Mouse (Mus musculus) intestine, postnatal 0 days (tissue): ENCODE measurements around the gene Tbcel. TPM values are rescaled to one million over a fixed set of nuclear protein-coding genes. Genes with fewer than 3 reads are reported as not detected.

Experiments
- ATAC-seq: fragments of 200-750 bp; cut with Nextera tagmentation; 2 replicates; pipeline ENCODE4 v1.8.0; 2017; ENCODE audit warnings: mild to moderate bottlenecking, moderate TSS enrichment, moderate library complexity
- H3K27ac ChIP-seq: fragments of 300-500 bp; sonication (generic); 2 replicates; pipeline ENCODE4 v1.5.1; 2014; ENCODE audit warnings: mild to moderate bottlenecking, low read depth, low read length, moderate library complexity
- H3K27me3 ChIP-seq: fragments of 300-500 bp; sonication (generic); replicated peaks from 2 replicates; pipeline ENCODE4 v1.6.1; 2014; ENCODE audit warnings: low read length, mixed read lengths; ENCODE audit not compliant: control insufficient read depth, insufficient read depth
- H3K36me3 ChIP-seq: fragments of 300-500 bp; sonication (generic); 2 replicates; pipeline ENCODE4 v1.6.1; 2014; ENCODE audit warnings: mild to moderate bottlenecking, moderate library complexity; ENCODE audit not compliant: control insufficient read depth, insufficient read depth
- H3K4me1 ChIP-seq: fragments of 300-500 bp; sonication (generic); replicated peaks from 2 replicates; pipeline ENCODE4 v1.6.1; 2014; ENCODE audit warnings: antibody characterized with exemption, low read length, mixed read lengths; ENCODE audit not compliant: control insufficient read depth, insufficient read depth
- H3K4me2 ChIP-seq: fragments of 300-500 bp; sonication (generic); replicated peaks from 2 replicates; pipeline ENCODE4 v1.6.1; 2014; ENCODE audit warnings: low read depth, mild to moderate bottlenecking, moderate library complexity
- H3K4me3 ChIP-seq: fragments of 300-500 bp; sonication (generic); 2 replicates; pipeline ENCODE4 v1.5.1; 2014; ENCODE audit warnings: low read depth, low read length
- H3K9ac ChIP-seq: fragments of 300-500 bp; sonication (generic); 2 replicates; pipeline ENCODE4 v1.6.1; 2014; ENCODE audit warnings: mild to moderate bottlenecking, low read depth, low read length
- H3K9me3 ChIP-seq: fragments of 300-500 bp; sonication (generic); 2 replicates; pipeline ENCODE4 v1.6.1; 2016; ENCODE audit warnings: mixed run types; ENCODE audit not compliant: control insufficient read depth
- CTCF ChIP-seq: sonication (generic); IDR thresholded peaks from 2 replicates; pipeline ENCODE4 v1.5.1; 2016; ENCODE audit warnings: low read depth, mild to moderate bottlenecking, control low read depth, antibody characterized with exemption, moderate library complexity
- WGBS: fragments of 180-500 bp; shearing (Covaris S2); extraction: QIAGEN DNeasy Blood & Tissue Kit; methylation state at CpG from one replicate; pipeline ENCODE4 v1.1.7; 2014; 5-methylcytosine and 5-hydroxymethylcytosine counted together
- polyA plus RNA-seq: library from polyadenylated mRNA; unstranded; fragments of >200 nt; fragmentation: Nextera tagmentation; extraction: Ambion mirVana; gene quantifications from 2 replicates; pipeline ENCODE4 v1.2.1, GENCODE M21; 2015

Gene Tbcel
- 12.2 and 16.0 TPM in 2 replicates for polyA plus RNA-seq

DNA sequence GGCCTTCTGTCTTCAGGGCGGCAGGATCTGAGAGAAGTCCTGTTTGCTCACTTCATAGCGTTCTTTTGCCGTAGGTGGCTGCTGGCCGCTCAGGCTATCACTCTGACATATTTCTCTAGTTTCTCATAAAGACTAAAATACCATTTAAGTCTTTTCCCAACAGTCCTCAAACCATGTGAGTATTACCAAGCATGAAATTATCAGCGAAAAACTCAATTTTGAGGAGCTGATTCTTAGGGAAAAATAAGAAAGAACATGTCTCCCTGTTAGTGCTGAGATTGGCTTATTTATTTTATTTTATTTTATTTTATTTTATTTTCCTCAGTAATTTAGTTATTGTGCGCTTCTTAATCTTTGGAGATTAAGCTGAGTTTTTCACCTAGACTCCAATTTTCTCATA lies at the start of gene Tbcel:
TSS of gene Tbcel (minus strand) at position 101 of the 400 bp plus-strand sequence.
- Histone ChIP-seq H3K4me1 (peaks cover 12% of the 10 kb centered on the region), H3K27ac (no peak within 1 kb of the TSS), H3K9me3 (no peaks in the 10 kb centered on the region), H3K9ac (no peak within 1 kb of the TSS), H3K27me3 (no peaks in the 10 kb centered on the region), H3K4me2 (no peak within 1 kb of the TSS), H3K36me3 (no peaks in the 10 kb centered on the region), H3K4me3 (no peak within 1 kb of the TSS)
- ATAC-seq = no peak
- TF ChIP-seq CTCF = no peak
- 57% methylated on average over 6 of the region's 6 CpGs for WGBS

DNA sequence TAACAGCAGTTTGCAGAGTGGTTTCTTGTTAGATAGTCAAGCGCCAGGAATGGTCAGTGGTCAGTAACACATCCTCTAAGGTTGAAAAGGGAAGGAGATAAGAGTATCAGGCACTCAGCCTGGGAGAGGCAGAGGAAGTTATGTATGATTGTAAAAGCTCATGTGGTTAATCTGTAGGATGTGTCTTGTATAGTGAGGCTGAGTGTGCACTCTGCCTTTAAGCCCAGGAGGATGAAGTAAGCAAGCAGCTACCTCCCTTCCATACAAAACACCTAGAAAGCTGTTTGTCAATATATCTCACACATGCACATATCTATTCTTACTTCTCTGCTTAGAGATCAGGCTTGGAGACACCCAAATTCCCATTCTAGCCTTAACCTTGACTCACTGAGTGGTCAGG lies 47.6 kb upstream of the Tbcel start:
- no peaks in the 10 kb centered on the region for H3K36me3 ChIP-seq
- no peak for TF ChIP-seq CTCF
- 88% methylated on average over 1 of the region's 1 CpGs for WGBS
- no peak for ATAC-seq
- no peak overlapping the region for H3K4me2 ChIP-seq
- no peak overlapping the region for H3K9ac ChIP-seq
- no peak overlapping the region for H3K27ac ChIP-seq
- no peaks in the 10 kb centered on the region for H3K27me3 ChIP-seq
- no peaks in the 10 kb centered on the region for H3K4me1 ChIP-seq
- no peak overlapping the region for H3K4me3 ChIP-seq
- no peaks in the 10 kb centered on the region for H3K9me3 ChIP-seq

DNA sequence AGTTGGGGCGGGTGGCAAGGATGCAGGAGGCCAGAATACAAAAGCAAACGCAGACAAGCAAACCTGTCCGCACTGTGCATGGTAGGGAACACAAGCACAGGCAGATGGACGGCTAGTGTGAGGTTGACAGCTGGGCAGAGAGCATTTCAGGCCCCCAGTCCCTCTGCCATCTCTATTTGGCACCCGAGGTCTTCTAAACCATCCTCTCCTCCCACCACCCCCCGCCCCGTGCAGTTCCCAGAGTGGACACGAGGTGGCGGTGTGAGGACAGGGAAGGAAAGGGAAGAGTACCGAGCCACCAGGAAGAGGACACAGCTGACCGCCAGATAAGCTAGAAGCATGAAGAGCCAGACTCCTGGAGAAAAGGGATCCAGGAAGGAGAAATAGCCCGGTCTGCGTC lies 42.5 kb upstream of the Tbcel start:
- H3K9ac ChIP-seq = no peak overlapping the region
- no peak for ATAC-seq

DNA sequence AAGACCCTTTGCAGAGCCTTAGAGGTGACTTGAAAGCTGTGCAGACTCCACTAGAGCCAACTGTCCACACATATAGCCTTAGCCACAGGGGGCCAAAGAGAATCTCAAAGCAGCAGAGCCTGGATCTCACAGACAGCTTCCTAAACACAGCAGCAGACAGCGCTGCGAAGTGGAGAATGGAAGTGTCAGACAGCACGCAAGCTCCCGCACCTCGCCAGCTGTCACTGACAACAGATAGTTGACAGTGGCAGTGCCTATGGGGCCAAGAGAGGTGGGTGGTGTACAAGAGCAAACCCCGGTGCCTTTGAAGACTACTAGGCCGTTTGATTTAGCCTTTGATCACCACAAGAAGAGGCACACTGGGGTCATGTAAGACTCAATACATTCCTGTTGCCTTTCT lies 41.4 kb upstream of the Tbcel start:
- Histone ChIP-seq H3K27me3 (no peaks in the 10 kb centered on the region), H3K9ac (no peak overlapping the region), H3K4me1 (no peaks in the 10 kb centered on the region), H3K4me2 (no peak overlapping the region), H3K9me3 (no peaks in the 10 kb centered on the region), H3K4me3 (no peak overlapping the region), H3K27ac (no peak overlapping the region), H3K36me3 (no peaks in the 10 kb centered on the region)
- no peak for TF ChIP-seq CTCF
- ATAC-seq = no peak
- 65% methylated on average over 7 of the region's 7 CpGs for WGBS

More for the DNA sequence above, 42.5 kb upstream of the Tbcel start:
- Histone ChIP-seq H3K4me2 (no peak overlapping the region), H3K9me3 (no peaks in the 10 kb centered on the region), H3K4me1 (no peaks in the 10 kb centered on the region), H3K27ac (no peak overlapping the region), H3K36me3 (no peaks in the 10 kb centered on the region), H3K27me3 (no peaks in the 10 kb centered on the region), H3K4me3 (no peak overlapping the region)
- peak; percentile 93 for TF ChIP-seq CTCF
- WGBS = 24% methylated on average over 13 of the region's 13 CpGs

DNA sequence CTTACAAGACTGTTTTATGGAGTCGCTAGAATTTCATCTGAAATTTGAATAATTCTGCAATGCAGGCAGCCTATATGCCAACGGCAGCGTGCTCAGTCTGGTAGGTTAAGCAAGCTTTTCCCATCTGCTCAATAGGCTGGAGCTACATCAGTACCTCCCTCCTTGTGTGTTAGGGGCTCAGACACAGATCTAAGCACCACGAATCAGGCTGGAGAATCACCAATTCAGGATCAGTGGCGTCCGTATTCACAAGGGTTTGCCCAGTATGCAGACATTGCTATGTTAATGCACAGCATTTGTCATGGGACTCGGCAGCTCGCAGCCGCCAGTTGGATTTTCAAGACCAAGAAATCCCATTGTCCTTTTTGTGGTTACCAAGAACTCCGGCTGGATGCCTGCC lies 36.9 kb upstream of the Tbcel start:
- no peak for ATAC-seq
- WGBS = 88% methylated on average over 10 of the region's 10 CpGs
- H3K27ac ChIP-seq = no peak overlapping the region

DNA sequence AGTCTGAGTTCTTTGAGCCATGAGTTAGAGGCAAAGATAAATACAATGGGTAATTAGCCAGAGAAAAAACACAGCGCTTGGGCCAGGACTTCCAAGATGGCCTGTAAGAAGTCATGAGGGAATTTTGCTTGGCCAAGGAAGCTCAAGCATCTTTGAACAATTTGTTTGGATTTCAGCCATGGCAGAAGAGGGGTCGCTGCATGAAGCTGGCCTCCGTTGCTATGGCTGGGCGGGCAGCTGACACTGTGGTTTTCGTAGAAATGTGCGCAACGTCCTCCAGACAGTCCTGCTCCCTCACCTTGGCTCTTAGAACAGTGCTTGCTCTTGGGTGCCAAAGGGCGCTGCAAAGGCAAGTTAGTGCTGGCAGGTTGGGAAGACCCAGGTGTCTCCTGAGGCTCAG lies 25.9 kb upstream of the Tbcel start:
- no peak overlapping the region for H3K9ac ChIP-seq
- 85% methylated on average over 8 of the region's 8 CpGs for WGBS
- no peaks in the 10 kb centered on the region for H3K4me1 ChIP-seq
- no peaks in the 10 kb centered on the region for H3K9me3 ChIP-seq
- no peaks in the 10 kb centered on the region for H3K36me3 ChIP-seq
- H3K4me3 ChIP-seq = no peak overlapping the region
- no peaks in the 10 kb centered on the region for H3K27me3 ChIP-seq
- no peak overlapping the region for H3K27ac ChIP-seq
- TF ChIP-seq CTCF = no peak
- no peak for ATAC-seq
- H3K4me2 ChIP-seq = no peak overlapping the region

More for the DNA sequence above, 36.9 kb upstream of the Tbcel start:
- Histone ChIP-seq H3K9ac (no peak overlapping the region), H3K4me2 (no peak overlapping the region), H3K36me3 (no peaks in the 10 kb centered on the region), H3K27me3 (no peaks in the 10 kb centered on the region), H3K4me1 (no peaks in the 10 kb centered on the region), H3K4me3 (no peak overlapping the region), H3K9me3 (no peaks in the 10 kb centered on the region)
- no peak for TF ChIP-seq CTCF

DNA sequence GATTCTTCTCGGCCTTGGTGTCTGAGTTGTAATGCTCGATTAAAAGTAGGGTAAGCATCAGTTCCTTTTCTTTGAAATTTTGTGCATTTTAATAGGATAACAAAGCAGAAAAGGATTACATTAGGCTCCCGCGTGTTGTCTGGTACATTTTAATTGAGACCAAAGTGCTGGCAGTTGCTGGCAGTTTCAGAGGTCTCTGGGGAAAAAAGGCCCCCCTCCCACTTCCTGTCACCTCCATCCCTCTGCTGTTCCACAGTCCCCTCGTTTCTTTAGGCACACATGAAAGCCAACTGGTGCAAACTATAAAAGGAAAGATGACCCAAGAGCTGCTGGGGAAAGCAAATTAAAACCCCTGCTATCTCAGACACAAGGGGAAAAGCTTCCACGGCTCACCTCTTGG lies 25.4 kb upstream of the Tbcel start:
- no peaks in the 10 kb centered on the region for H3K36me3 ChIP-seq
- H3K4me1 ChIP-seq = no peaks in the 10 kb centered on the region
- no peaks in the 10 kb centered on the region for H3K27me3 ChIP-seq
- H3K9me3 ChIP-seq = no peaks in the 10 kb centered on the region
- H3K4me3 ChIP-seq = no peak overlapping the region
- TF ChIP-seq CTCF = no peak
- WGBS = 41% methylated on average over 6 of the region's 6 CpGs
- H3K27ac ChIP-seq = no peak overlapping the region
- H3K9ac ChIP-seq = no peak overlapping the region
- ATAC-seq = no peak
- no peak overlapping the region for H3K4me2 ChIP-seq
